Mouse (Mus musculus): ENCODE results near the gene Pam16.

GRCm38 (mm10) chr16:4598891-4599543 is 25.8 kb downstream of the Pam16 start:
- TF ChIP-seq MYOD1 (IDR thresholded peaks at IDR 0.05; ENCODE audit: control insufficient read depth, insufficient read length, low read depth) (no peak), USF1 (IDR thresholded peaks at IDR 0.05; ENCODE audit: low read depth) (no peak)

Measured in C2C12 (cell line).